Mouse (Mus musculus): ENCODE measurements at regions not wholly inside any gene's neighbourhood (a gene's known extent, or its start where the extent isn't known, plus 50 kb on each side); places are given as distances from the start of the nearest gene placed in this dataset.

DNA sequence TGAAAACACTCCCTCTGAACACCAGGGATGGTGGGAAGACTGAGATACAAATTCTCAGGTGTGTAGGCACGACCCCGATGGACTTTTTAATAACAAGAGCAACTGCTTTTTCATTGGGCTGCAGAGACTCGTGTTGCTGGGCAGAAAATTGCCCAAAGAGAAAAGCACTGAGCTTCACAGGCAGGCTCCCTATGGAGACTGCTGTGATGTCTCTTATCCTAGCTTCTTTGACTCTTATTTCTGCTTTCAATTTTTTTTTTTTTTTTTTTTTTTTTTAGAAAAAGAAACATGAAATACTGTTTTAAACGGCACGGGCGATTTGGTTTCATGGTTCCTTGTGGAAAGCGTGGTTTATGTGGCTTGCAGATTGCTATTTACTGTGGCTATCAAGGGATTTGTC, 522.8 kb upstream of the Fam174a start:
- ATAC-seq (replicated peaks; ENCODE audit: low FRiP score) (no peak; the same call in 1 of the 2 replicates), DNase-seq (ENCODE audit: low spot score) (no peak)
- Histone ChIP-seq H3K4me3 (ENCODE audit: low read depth, low read length) (no peak overlapping the region), H3K9me3 (ENCODE audit: control insufficient read depth, low read length) (no peaks in the 10 kb centered on the region), H3K27me3 (replicated peaks; ENCODE audit: control insufficient read depth, insufficient read depth, low read length) (no peaks in the 10 kb centered on the region), H3K27ac (ENCODE audit: low read depth, low read length) (no peak overlapping the region), H3K9ac (ENCODE audit: low read depth, low read length) (no peak overlapping the region), H3K4me2 (no peak overlapping the region), H3K4me1 (replicated peaks; ENCODE audit: control insufficient read depth, insufficient read depth, low read length) (no peaks in the 10 kb centered on the region), H3K36me3 (ENCODE audit: control insufficient read depth, insufficient read depth, low read length) (no peaks in the 10 kb centered on the region)
- WGBS: 61% methylated on average over 7 of the region's 7 CpGs

DNA sequence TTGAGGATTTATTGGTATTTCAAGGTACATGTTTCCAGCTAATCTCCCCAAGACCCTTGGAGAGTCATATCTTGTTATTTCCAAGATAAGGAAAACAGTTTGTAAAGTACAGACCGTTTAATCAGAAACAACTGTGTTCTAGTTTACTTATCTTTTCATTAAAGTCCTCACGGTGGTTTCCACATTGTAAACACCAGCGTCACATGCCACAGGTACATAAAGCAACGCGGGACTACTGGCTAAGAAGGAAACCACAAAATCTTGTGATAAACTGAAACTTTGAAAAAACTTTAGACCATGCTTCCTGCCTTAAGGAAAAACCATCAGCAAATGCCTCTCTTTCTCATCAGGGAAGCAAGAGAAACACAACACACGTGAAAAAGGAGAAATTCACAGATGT, 522.4 kb upstream of the Fam174a start:
- Histone ChIP-seq H3K4me3 (ENCODE audit: low read depth, low read length) (no peak overlapping the region), H3K9ac (ENCODE audit: low read depth, low read length) (no peak overlapping the region), H3K27me3 (replicated peaks; ENCODE audit: control insufficient read depth, insufficient read depth, low read length) (no peaks in the 10 kb centered on the region), H3K36me3 (ENCODE audit: control insufficient read depth, insufficient read depth, low read length) (no peaks in the 10 kb centered on the region), H3K27ac (ENCODE audit: low read depth, low read length) (no peak overlapping the region), H3K4me2 (no peak overlapping the region), H3K4me1 (replicated peaks; ENCODE audit: control insufficient read depth, insufficient read depth, low read length) (no peaks in the 10 kb centered on the region), H3K9me3 (ENCODE audit: control insufficient read depth, low read length) (no peaks in the 10 kb centered on the region)
- peak; percentile 64 for ATAC-seq (replicated peaks; ENCODE audit: low FRiP score)
- WGBS: 18% methylated on average over 6 of the region's 6 CpGs
- no peak for DNase-seq (ENCODE audit: low spot score)

GRCm38 (mm10) chr1:94796028-94796427, 517.4 kb upstream of the Fam174a start:
- no peak for ATAC-seq (replicated peaks; ENCODE audit: low FRiP score)
- H3K27ac ChIP-seq (ENCODE audit: low read depth, low read length): no peak overlapping the region
- H3K4me3 ChIP-seq (ENCODE audit: low read depth, low read length): no peak overlapping the region
- whole genome bisulfite sequencing: 63% methylated on average over 1 of the region's 1 CpGs
- H3K27me3 ChIP-seq (replicated peaks; ENCODE audit: control insufficient read depth, insufficient read depth, low read length): no peaks in the 10 kb centered on the region
- H3K36me3 ChIP-seq (ENCODE audit: control insufficient read depth, insufficient read depth, low read length): no peaks in the 10 kb centered on the region
- DNase-seq (ENCODE audit: low spot score): no peak
- no peak overlapping the region for H3K4me2 ChIP-seq
- no peaks in the 10 kb centered on the region for H3K9me3 ChIP-seq (ENCODE audit: control insufficient read depth, low read length)
- no peak overlapping the region for H3K9ac ChIP-seq (ENCODE audit: low read depth, low read length)
- no peaks in the 10 kb centered on the region for H3K4me1 ChIP-seq (replicated peaks; ENCODE audit: control insufficient read depth, insufficient read depth, low read length)

- no peaks in the 10 kb centered on the region for H3K9me3 ChIP-seq (ENCODE audit: control insufficient read depth, low read length)
- DNase-seq (ENCODE audit: low spot score) (no peak), ATAC-seq (replicated peaks; ENCODE audit: low FRiP score) (no peak)
- H3K4me2 ChIP-seq: no peak overlapping the region
- H3K36me3 ChIP-seq (ENCODE audit: control insufficient read depth, insufficient read depth, low read length): no peaks in the 10 kb centered on the region
- no peaks in the 10 kb centered on the region for H3K4me1 ChIP-seq (replicated peaks; ENCODE audit: control insufficient read depth, insufficient read depth, low read length)
- no peak overlapping the region for H3K9ac ChIP-seq (ENCODE audit: low read depth, low read length)
- H3K27ac ChIP-seq (ENCODE audit: low read depth, low read length): no peak overlapping the region
- H3K27me3 ChIP-seq (replicated peaks; ENCODE audit: control insufficient read depth, insufficient read depth, low read length): no peaks in the 10 kb centered on the region
- H3K4me3 ChIP-seq (ENCODE audit: low read depth, low read length): no peak overlapping the region
Measured at GRCm38 (mm10) chr1:94803722-94804121, 509.7 kb upstream of the Fam174a start.

DNA sequence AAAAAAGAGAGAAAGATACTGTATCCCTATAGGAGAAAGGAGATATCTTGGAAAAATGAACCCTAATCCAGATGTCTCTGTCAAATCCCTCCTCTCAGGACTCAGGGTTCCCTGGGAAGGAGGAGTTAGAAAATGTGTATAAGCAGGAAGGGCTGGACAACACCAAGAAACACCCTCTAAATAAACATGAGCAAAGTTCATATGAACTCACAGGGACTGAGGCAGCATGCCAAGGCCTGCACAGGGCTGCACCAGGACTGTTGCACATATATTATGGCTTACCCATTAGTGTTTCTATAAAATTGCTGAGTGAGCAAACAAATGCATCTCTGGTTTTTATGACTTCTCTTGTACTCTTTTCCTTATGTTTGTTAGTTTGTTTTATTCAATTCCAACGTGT, 508.5 kb upstream of the Fam174a start:
- no peak for DNase-seq (ENCODE audit: low spot score)
- no peak overlapping the region for H3K9ac ChIP-seq (ENCODE audit: low read depth, low read length)
- no peak overlapping the region for H3K4me2 ChIP-seq
- H3K36me3 ChIP-seq (ENCODE audit: control insufficient read depth, insufficient read depth, low read length): no peaks in the 10 kb centered on the region
- WGBS: 69% methylated on average over 1 of the region's 1 CpGs
- no peaks in the 10 kb centered on the region for H3K4me1 ChIP-seq (replicated peaks; ENCODE audit: control insufficient read depth, insufficient read depth, low read length)
- no peak overlapping the region for H3K4me3 ChIP-seq (ENCODE audit: low read depth, low read length)
- H3K27me3 ChIP-seq (replicated peaks; ENCODE audit: control insufficient read depth, insufficient read depth, low read length): no peaks in the 10 kb centered on the region
- H3K27ac ChIP-seq (ENCODE audit: low read depth, low read length): no peak overlapping the region
- no peaks in the 10 kb centered on the region for H3K9me3 ChIP-seq (ENCODE audit: control insufficient read depth, low read length)
- no peak for ATAC-seq (replicated peaks; ENCODE audit: low FRiP score)

DNA sequence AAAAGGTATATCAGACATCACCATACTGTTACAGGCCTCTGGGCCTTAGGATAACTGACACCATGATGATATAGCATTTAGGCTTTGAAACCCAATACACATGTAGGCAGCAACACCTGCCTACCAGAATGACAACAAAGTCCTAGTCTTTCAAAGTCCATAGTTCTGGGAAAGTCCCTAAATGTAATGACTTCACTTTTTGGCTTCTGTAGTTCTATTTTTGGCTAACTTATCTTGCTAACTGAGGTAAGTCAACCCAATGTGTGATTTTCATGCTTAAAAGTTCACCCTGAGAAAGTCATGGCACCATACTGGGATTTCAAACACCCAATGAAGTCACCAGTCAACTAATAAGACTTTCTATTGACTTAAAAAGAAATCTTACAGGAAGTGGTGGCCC, 485.8 kb upstream of the Fam174a start:
- no peak overlapping the region for H3K9ac ChIP-seq (ENCODE audit: low read depth, low read length)
- H3K4me3 ChIP-seq (ENCODE audit: low read depth, low read length): no peak overlapping the region
- H3K9me3 ChIP-seq (ENCODE audit: control insufficient read depth, low read length): no peaks in the 10 kb centered on the region
- H3K27me3 ChIP-seq (replicated peaks; ENCODE audit: control insufficient read depth, insufficient read depth, low read length): no peaks in the 10 kb centered on the region
- no peak for DNase-seq (ENCODE audit: low spot score)
- no peak overlapping the region for H3K27ac ChIP-seq (ENCODE audit: low read depth, low read length)
- no peak for ATAC-seq (replicated peaks; ENCODE audit: low FRiP score)
- no peaks in the 10 kb centered on the region for H3K4me1 ChIP-seq (replicated peaks; ENCODE audit: control insufficient read depth, insufficient read depth, low read length)
- no peaks in the 10 kb centered on the region for H3K36me3 ChIP-seq (ENCODE audit: control insufficient read depth, insufficient read depth, low read length)
- H3K4me2 ChIP-seq: no peak overlapping the region

- no peak overlapping the region for H3K4me3 ChIP-seq (ENCODE audit: low read depth, low read length)
- 75% methylated on average over 4 of the region's 4 CpGs for WGBS
- ATAC-seq (replicated peaks; ENCODE audit: low FRiP score) (no peak), DNase-seq (ENCODE audit: low spot score) (no peak)
- no peaks in the 10 kb centered on the region for H3K9me3 ChIP-seq (ENCODE audit: control insufficient read depth, low read length)
- no peak overlapping the region for H3K9ac ChIP-seq (ENCODE audit: low read depth, low read length)
- H3K4me1 ChIP-seq (replicated peaks; ENCODE audit: control insufficient read depth, insufficient read depth, low read length): no peaks in the 10 kb centered on the region
- no peaks in the 10 kb centered on the region for H3K36me3 ChIP-seq (ENCODE audit: control insufficient read depth, insufficient read depth, low read length)
- no peak overlapping the region for H3K4me2 ChIP-seq
- H3K27ac ChIP-seq (ENCODE audit: low read depth, low read length): no peak overlapping the region
- no peaks in the 10 kb centered on the region for H3K27me3 ChIP-seq (replicated peaks; ENCODE audit: control insufficient read depth, insufficient read depth, low read length)
Measured at GRCm38 (mm10) chr1:94835982-94836381, 477.4 kb upstream of the Fam174a start.

- Histone ChIP-seq H3K36me3 (ENCODE audit: control insufficient read depth, insufficient read depth, low read length) (no peaks in the 10 kb centered on the region), H3K4me2 (no peak overlapping the region), H3K4me3 (ENCODE audit: low read depth, low read length) (no peak overlapping the region), H3K4me1 (replicated peaks; ENCODE audit: control insufficient read depth, insufficient read depth, low read length) (no peaks in the 10 kb centered on the region), H3K9ac (ENCODE audit: low read depth, low read length) (no peak overlapping the region), H3K27me3 (replicated peaks; ENCODE audit: control insufficient read depth, insufficient read depth, low read length) (no peaks in the 10 kb centered on the region), H3K9me3 (ENCODE audit: control insufficient read depth, low read length) (no peaks in the 10 kb centered on the region), H3K27ac (ENCODE audit: low read depth, low read length) (no peak overlapping the region)
- no peak for DNase-seq (ENCODE audit: low spot score)
- 55% methylated on average over 1 of the region's 1 CpGs for WGBS
- ATAC-seq (replicated peaks; ENCODE audit: low FRiP score): no peak
Measured at GRCm38 (mm10) chr1:94851522-94851921, 461.9 kb upstream of the Fam174a start.

DNA sequence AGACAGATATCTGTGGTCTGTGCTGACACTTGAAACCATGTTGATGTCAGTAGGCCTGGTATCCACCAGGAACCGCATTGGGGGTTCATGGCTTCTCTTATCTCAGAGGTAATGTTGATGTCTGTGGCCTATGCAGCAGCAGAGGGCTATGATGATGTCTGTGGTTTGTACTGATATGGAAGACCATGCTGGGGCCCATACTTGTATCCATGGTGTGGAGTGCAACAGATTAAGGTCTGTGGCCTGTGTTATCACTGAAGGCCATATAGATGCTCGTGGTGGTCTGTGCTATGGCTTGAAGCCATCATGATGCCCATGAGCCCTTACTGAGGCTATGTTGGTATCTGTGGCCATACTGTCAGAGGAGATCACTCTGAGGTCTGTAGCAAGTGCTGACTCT, 455.0 kb upstream of the Fam174a start:
- H3K4me2 ChIP-seq: no peak overlapping the region
- no peak overlapping the region for H3K27ac ChIP-seq (ENCODE audit: low read depth, low read length)
- ATAC-seq (replicated peaks; ENCODE audit: low FRiP score) (peak; percentile 97), DNase-seq (ENCODE audit: low spot score) (no peak)
- no peaks in the 10 kb centered on the region for H3K27me3 ChIP-seq (replicated peaks; ENCODE audit: control insufficient read depth, insufficient read depth, low read length)
- H3K36me3 ChIP-seq (ENCODE audit: control insufficient read depth, insufficient read depth, low read length): no peaks in the 10 kb centered on the region
- 57% methylated on average over 2 of the region's 2 CpGs for WGBS
- no peaks in the 10 kb centered on the region for H3K9me3 ChIP-seq (ENCODE audit: control insufficient read depth, low read length)
- H3K9ac ChIP-seq (ENCODE audit: low read depth, low read length): no peak overlapping the region
- H3K4me3 ChIP-seq (ENCODE audit: low read depth, low read length): no peak overlapping the region
- no peaks in the 10 kb centered on the region for H3K4me1 ChIP-seq (replicated peaks; ENCODE audit: control insufficient read depth, insufficient read depth, low read length)
